Mouse (Mus musculus): Measurements from ENCODE around the gene Sae1.
"Not testable (repeated sequence)": the region's sequence is repeated elsewhere in the genome, so short reads cannot be mapped to it uniquely, and the experiment has no call there.

Gene Sae1

DNA sequence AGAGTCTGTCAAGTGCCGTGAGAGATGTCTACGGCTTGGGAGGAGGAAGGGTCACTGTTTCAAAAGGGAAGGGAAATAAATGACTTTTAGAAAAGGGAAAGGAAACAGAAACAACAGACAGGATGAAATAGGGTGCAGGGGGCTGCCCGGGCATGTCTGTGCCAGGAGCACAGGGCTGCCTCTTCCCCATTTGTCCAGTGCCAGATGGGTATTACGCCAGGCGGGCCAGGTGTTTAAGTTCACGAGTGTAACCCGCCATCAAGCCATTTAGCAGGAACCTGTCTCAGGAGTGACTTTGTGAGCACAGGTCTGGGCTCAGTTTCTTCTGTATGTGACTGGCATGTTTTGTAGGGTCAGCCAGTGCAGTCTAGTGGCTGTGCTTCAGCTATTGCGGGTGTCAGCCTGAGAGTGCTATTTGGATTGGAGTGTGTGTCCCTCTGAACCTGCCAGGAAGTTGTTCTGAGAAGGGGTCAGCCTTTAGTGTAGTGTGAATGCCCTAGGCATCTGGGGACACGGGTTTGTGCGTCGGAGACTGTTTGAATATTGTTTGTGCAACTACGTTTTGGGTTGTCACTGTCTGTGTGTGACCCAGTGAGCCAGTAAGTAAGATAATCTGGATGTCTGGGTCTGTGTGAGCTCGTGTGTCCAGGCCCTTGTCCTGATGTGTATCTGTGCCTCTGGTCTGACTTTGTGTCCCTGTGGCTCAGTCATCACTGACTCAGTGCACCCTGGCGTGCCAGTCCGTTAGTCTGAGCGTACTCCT, 78.9 kb downstream of the Sae1 start:
- DNase-seq, result no peak

DNA sequence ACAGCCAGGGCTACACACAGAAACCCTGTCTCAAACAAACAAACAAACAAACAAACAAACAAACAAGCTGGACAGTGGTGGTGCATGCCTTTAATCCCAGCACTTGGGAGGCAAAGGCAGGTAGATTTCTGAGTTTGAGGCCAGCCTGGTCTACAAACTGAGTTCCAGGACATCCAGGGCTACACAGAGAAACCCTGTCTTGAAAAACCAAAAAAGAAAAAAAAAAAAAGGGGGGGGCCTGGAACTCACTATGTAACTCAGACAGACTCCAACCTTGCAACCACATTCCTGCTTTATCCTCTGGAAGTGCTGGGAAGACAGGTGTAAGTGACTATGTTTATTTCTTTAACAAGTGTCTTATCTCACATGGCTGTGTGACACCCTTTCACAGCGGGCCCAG, 79.5 kb downstream of the Sae1 start, which contains the start of gene Bbc3:
TSS of gene Bbc3 (plus strand) at position 301 of the 400 bp plus-strand sequence.
- DNase-seq, result not testable (repeated sequence)

DNA sequence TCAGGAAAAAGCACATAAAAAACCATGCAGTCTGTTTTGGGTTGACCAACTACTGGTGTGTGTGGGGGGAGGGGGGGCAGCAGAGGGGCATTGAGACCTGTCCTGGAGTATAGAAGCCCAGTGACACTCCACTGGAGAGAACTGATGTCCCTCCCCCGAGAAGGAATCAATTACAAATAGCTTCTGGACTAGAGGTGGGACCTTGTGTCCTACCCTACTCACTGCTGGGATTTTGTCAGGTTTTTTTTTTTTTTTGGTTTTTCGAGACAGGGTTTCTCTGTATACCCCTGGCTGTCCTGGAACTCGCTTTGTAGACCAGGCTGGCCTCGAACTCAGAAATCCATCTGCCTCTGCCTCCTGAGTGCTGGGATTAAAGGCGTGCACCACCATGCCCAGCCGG, 80.5 kb downstream of the Sae1 start:
- DNase-seq, result not testable (repeated sequence)

DNA sequence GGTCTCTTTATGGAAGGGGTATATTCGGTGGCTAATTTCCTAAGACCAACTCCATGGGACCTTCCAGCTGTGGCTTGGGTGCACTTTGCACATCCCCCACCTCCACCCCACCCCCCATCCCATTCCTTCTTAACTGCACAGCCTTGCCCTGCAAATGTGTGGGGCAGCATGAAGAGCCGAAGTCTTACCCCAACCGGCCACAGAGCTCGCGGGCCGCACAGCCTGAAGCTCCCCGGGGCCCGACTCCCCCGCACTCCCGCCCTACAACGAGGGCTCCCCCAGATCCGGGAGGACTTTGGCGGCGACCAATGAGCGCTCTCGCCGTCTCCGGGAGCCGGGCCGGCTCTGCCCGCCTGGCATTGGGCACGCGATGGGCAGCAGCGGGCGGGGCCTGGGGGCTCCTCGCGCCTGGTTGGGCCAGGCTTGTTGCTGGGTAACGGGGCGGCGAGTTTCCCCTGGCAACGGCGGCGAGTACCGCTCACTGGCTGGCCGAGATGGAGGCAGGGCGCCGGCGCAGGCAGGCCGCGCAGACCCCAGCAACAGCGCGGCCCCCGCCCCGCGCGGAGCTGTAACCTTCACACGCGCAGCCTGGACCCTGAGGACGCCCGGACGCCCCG, 88.1 kb downstream of the Sae1 start:
- DNase-seq, result peak; percentile 68

GRCm38 (mm10) chr7:16298927-16299326, 88.7 kb downstream of the Sae1 start:
- DNase-seq, result no peak

GRCm38 (mm10) chr7:16297616-16298015, 90.0 kb downstream of the Sae1 start:
- DNase-seq, result no peak

GRCm38 (mm10) chr7:16296766-16297390, 90.7 kb downstream of the Sae1 start:
- peak; percentile 95 for DNase-seq

- no peak for DNase-seq
These were observed 91.5 kb downstream of the Sae1 start for GRCm38 (mm10) chr7:16296146-16296545.

DNA sequence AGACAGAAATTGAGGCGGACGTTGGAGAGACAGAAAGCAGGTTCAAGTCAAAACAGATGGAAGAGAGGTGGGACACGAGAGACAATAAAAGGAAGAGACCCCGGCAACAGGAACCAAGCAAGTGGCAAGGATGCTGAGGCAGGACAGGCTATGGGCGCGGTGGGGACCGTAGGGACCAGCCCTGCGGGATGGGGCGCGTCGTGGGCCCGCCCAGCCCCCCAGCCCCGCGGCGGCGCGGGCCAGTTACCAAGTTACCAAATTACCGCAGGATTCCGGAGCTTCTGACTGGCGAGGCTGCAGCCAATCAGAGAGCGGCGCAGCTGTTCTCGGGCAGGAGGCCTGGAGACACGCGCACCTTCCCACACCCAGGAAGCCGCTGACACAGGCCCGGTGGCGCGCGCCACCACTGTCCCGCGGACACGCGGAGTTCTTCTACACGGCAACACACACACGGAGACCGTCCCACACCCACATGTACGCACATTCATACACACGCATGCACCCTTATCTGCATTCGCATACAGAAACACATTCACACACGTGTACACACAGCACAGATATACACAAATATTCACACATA, 92.2 kb downstream of the Sae1 start:
- DNase-seq, result peak; percentile 80

- peak; percentile 96 for DNase-seq
These were observed 92.8 kb downstream of the Sae1 start for GRCm38 (mm10) chr7:16294837-16295236.

DNA sequence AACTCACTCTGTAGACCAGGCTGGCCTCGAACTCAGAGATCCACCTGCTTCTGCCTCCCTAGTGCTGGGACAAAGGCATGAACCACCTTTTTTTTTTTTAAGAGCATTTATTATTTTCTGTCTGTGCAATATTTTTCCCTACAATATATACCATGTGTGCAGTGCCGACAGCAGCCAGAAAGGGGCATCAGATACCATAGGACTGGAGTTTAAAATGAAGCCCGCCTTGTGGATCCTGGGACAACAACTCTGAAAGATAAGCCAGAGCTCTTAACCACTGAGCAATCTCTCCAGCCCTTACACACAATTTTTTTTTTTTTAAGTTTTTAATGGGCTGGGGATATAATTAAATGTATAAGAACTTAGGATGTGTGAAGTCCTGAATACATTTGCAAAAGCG, 93.3 kb downstream of the Sae1 start:
- peak; percentile 72 for DNase-seq

GRCm38 (mm10) chr7:16287791-16288190, 99.8 kb downstream of the Sae1 start:
- no peak for DNase-seq

GRCm38 (mm10) chr7:16287016-16287415, 100.6 kb downstream of the Sae1 start:
- DNase-seq, result no peak

GRCm38 (mm10) chr7:16286026-16286961, 101.3 kb downstream of the Sae1 start, which contains the start of gene Ccdc9:
TSS of gene Ccdc9 (minus strand) at chr7:16286795.
- peak; percentile 100 for DNase-seq

- DNase-seq, result peak; percentile 81
These were observed 102.1 kb downstream of the Sae1 start for GRCm38 (mm10) chr7:16285450-16286025.

DNA sequence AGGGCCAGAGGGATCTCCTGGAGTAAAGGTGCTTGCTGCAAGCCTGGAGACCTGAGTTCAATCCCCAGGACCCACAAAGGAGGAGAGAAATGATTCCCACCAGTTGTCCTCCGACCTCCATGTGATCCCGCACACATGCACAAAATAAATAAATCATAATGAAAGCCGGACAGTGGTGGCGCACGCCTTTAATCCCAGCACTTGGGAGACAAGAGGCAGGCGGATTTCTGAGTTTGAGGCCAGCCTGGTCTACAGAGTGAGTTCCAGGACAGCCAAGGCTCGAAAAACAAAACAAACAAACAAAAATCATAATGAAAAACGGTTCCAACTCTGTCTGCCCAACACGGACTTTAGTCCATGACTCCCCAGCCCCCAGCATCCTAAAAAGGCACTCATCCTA, 102.7 kb downstream of the Sae1 start:
- DNase-seq, result no peak

GRCm38 (mm10) chr7:16284001-16284400, 103.6 kb downstream of the Sae1 start:
- DNase-seq, result no peak

DNA sequence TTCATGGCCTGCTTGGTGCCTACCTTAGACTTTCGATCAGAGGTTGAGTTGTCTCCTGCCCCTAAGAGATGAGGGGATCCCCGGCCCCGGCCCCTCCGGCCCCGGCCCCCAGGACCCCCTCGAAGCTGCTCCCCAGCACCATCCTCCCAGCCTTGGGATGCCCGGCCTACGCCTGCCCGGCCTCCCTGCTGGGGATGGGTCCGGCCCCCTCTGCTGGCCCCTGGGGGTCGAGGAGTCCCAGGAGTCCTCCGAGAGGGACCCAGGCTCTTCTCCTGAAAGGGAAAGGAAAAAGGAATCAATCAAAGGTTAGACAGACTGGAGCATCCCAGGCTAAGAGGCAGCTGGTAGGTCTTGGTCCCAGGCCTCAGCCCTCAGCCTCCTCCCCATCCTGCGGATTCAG, 105.3 kb downstream of the Sae1 start:
- DNase-seq, result no peak

- no peak for DNase-seq
These were observed 106.9 kb downstream of the Sae1 start for GRCm38 (mm10) chr7:16280721-16281120.

DNA sequence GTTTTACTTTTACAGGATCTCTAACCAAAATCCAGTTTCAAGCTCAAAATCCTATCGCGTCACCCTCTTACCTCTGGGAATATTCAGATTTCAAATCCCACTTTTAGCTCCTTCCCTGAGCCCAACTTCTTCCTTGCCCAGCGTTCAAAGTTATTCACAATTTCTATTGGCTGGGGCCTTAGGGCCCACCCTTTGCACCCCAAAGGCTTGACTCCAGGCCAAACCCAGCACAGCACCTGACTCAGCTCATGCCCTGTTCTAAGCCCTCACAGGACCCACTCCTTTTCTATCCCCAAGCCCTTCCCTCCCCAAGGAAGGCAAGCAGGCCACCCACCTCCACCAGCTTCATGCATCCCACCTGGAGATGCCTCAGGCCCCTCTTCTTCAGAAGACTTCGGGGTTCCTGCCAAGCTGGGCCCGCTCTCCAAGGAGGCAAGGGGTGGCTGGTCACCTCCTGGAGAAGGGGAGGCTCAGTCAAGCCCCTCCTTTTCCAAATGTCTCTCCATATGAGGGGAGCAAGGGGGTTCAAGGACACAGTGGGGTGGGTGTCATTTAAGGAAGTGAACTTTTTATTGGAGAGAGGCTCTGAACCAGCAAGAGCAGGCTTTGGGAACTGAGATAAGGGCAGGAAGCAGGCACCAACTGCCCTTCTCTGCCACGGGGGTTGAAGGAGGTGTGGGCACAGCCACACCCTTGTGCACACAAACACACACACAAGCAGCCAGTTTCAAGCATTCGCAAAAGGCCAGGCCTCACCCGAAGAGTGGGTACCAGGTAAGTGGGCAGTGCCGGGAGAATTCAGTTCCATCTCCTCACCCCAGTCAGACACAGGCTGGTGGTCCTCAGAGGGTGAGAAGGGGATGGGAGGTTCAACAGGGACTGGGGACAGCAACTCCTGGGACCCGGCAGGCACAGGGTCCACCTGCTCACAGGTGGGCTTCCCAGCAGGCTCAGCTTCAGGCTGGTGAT, 112.4 kb downstream of the Sae1 start:
- DNase-seq, result no peak

DNA sequence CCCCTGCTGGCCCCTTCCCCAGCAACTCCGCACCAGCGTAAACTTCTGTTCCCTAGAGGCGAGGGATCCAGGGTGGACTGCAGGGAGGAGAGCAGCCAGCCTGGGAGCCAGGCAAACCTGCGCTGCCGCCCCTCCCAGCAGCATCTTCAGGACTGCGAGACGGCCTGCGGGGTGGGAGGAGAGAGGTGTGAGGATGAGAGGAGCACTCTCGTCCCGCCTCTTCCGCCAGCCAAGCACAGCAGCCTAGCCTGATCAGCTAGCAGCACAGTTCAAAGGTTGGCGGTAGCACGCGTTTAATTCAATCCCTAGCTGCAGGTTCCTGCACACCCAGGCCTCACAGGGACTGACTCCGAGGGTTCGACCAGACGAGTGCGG, 113.9 kb downstream of the Sae1 start:
- DNase-seq, result peak; percentile 87
